Comparison of ENCODE assay signal across 9 mouse cellular contexts in the genomic region with DNA sequence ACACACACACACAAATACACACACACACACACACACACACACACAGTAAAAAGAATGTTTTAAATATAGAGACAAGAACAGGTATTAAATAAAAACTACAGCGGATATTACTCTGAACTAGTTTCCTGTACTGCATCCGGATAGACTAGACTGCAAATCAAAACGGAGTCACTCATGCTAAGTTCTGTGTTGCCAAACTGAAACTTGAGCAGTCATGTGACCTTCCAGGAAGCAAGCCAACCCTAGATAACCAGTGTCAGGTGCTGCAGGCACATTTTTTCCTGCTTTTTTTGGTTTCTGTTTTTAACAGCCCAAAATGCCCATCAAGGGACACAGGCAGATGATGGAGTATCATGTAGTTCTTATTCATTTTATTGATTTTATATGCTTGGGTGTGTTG. TPM values are rescaled to one million over a fixed set of nuclear protein-coding genes. Genes with fewer than 3 reads are reported as not detected.
DNase-seq lines count a peak whose midpoint lies in the region; ATAC-seq lines count a peak whose summit lies in the region.
"Had no signal": no experiment of that assay in that cellular context is flagged by ENCODE, and none has a peak within 500 bp of the region (broad histone marks: within the 10 kb centered on the region; RNA-seq: fewer than 3 reads in every experiment).

No protein-coding gene starts in this region.

- peak overlapping the region; percentile 71 for H3K27ac ChIP-seq in embryonic facial prominence, embryonic 13.5 days
- no peak overlapping the region for H3K27ac ChIP-seq in kidney, embryonic 16.5 days (ENCODE audit: low read length)
- H3K27ac ChIP-seq: macrophage had no signal

- peak; percentile 74 for ATAC-seq in embryonic facial prominence, embryonic 13.5 days (ENCODE audit: insufficient number of reproducible peaks, insufficient read depth, low FRiP score, low TSS enrichment, low read depth)
- ATAC-seq in kidney, embryonic 16.5 days (ENCODE audit: low FRiP score, low TSS enrichment) = peak; percentile 57; the same call in 1 of the 2 replicates

- no peaks in the 10 kb centered on the region for H3K36me3 ChIP-seq in embryonic facial prominence, embryonic 13.5 days
- no peaks in the 10 kb centered on the region for H3K36me3 ChIP-seq in kidney, embryonic 16.5 days (ENCODE audit: insufficient read depth, low read length)
- H3K36me3 ChIP-seq in splenic B cell, adult 2 months (ENCODE audit: control insufficient read depth, insufficient read depth, low read length, poor library complexity, severe bottlenecking) = no peaks in the 10 kb centered on the region

- peaks cover 41% of the 10 kb centered on the region for H3K4me1 ChIP-seq in embryonic facial prominence, embryonic 13.5 days
- H3K4me1 ChIP-seq in kidney, embryonic 16.5 days (ENCODE audit: insufficient read depth, low read length) = peaks cover 38% of the 10 kb centered on the region

- H3K4me2 ChIP-seq in embryonic facial prominence, embryonic 13.5 days = peak overlapping the region; percentile 3; the same call in 1 of the 2 replicates
- H3K4me2 ChIP-seq in kidney, embryonic 16.5 days (replicated peaks; ENCODE audit: low read depth, low read length) = no peak overlapping the region

- no peak overlapping the region for H3K4me3 ChIP-seq in embryonic facial prominence, embryonic 13.5 days
- no peak overlapping the region for H3K4me3 ChIP-seq in kidney, embryonic 16.5 days (ENCODE audit: low read length)

- no peaks in the 10 kb centered on the region for H3K9me3 ChIP-seq in embryonic facial prominence, embryonic 13.5 days
- no peaks in the 10 kb centered on the region for H3K9me3 ChIP-seq in kidney, embryonic 16.5 days (ENCODE audit: low read length)

- H3K27me3 ChIP-seq in embryonic facial prominence, embryonic 13.5 days = no peaks in the 10 kb centered on the region
- H3K27me3 ChIP-seq in kidney, embryonic 16.5 days (ENCODE audit: insufficient read depth, low read length) = no peaks in the 10 kb centered on the region
- no peaks in the 10 kb centered on the region for H3K27me3 ChIP-seq in splenic B cell, adult 2 months (ENCODE audit: control insufficient read depth, insufficient read depth, low read length, poor library complexity, severe bottlenecking)

- peak; percentile 39 for DNase-seq in ovary, postnatal 14 days (ENCODE audit: low spot score)
- no peak for DNase-seq in ovary, postnatal 36 days (ENCODE audit: low spot score)
- peak; percentile 75 for DNase-seq in splenic B cell, adult 2 months (ENCODE audit: low read depth, low spot score)
- no peak for DNase-seq in retina, postnatal 1 day
- DNase-seq in cerebellum, postnatal 4 days (ENCODE audit: low spot score in 2 of 2) = no peak
- DNase-seq in frontal cortex, postnatal 36 days (ENCODE audit: low spot score in 2 of 2) = no peak

- WGBS in embryonic facial prominence, embryonic 13.5 days = 5% methylated on average over 3 of the region's 3 CpGs
- 8% methylated on average over 3 of the region's 3 CpGs for WGBS in kidney, embryonic 16.5 days

- no peak overlapping the region for H3K9ac ChIP-seq in embryonic facial prominence, embryonic 13.5 days
- no peak overlapping the region for H3K9ac ChIP-seq in kidney, embryonic 16.5 days (replicated peaks; ENCODE audit: low read length)

RNA-seq across cellular contexts. Expression of a gene that starts 10.5 kb away (rescaled TPM):
- 2.7 and 3.9 TPM in 2 replicates for polyA plus RNA-seq in embryonic facial prominence, embryonic 13.5 days (2015; fragmentation: Nextera tagmentation; extraction: Ambion mirVana)
- polyA plus RNA-seq in kidney, embryonic 16.5 days (2015; fragmentation: Nextera tagmentation; extraction: Ambion mirVana) = 22.1 and 23.0 TPM in 2 replicates

RNA-seq across cellular contexts. Expression of a gene that starts 38.7 kb away (rescaled TPM):
- polyA plus RNA-seq in embryonic facial prominence, embryonic 13.5 days (2015; fragmentation: Nextera tagmentation; extraction: Ambion mirVana) = 80.8 and 84.2 TPM in 2 replicates
- 91.5 and 96.5 TPM in 2 replicates for polyA plus RNA-seq in kidney, embryonic 16.5 days (2015; fragmentation: Nextera tagmentation; extraction: Ambion mirVana)

Comparison
In these comparisons a context has a peak if more than half of its experiments do, and no peak if none do; other contexts are left out.
1. DNase-seq: peak in ovary, postnatal 14 days (single experiment) and splenic B cell, adult 2 months (single experiment); none in ovary, postnatal 36 days (single experiment), retina, postnatal 1 day (single experiment), cerebellum, postnatal 4 days (0 of 2) and frontal cortex, postnatal 36 days (0 of 2).